Mouse (Mus musculus): Measurements from ENCODE around the gene Dspp.

Gene Dspp

GRCm38 (mm10) chr5:104201153-104201950, 30.8 kb downstream of the Dspp start:
- no peak for DNase-seq

GRCm38 (mm10) chr5:104202351-104202750, 31.8 kb downstream of the Dspp start, which contains the start of gene Dmp1:
Dmp1 (plus strand) TSS chr5:104202613.
- no peak for DNase-seq

- DNase-seq, result no peak
These were observed 42.0 kb downstream of the Dspp start for GRCm38 (mm10) chr5:104212531-104212930.

- peak; percentile 43 for DNase-seq
These were observed 48.4 kb downstream of the Dspp start for GRCm38 (mm10) chr5:104218926-104219325.

- DNase-seq, result no peak
These were observed 53.8 kb downstream of the Dspp start for GRCm38 (mm10) chr5:104224299-104224698.

- DNase-seq, result no peak
These were observed 54.2 kb downstream of the Dspp start for GRCm38 (mm10) chr5:104224750-104225149.

- DNase-seq, result no peak
These were observed 58.0 kb downstream of the Dspp start for GRCm38 (mm10) chr5:104228497-104228896.
